Mouse (Mus musculus) layer of hippocampus, adult 11-12 months (tissue): Measurements from ENCODE around the gene Sumo2.
"Not testable (repeated sequence)": the region's sequence is repeated elsewhere in the genome, so short reads cannot be mapped to it uniquely, and the experiment has no call there.

ENCODE experiments used
- DNase-seq: peaks from one replicate; pipeline ENCODE4 v3.0.0; 2022; ENCODE audit warnings: low spot score

Gene Sumo2

DNA sequence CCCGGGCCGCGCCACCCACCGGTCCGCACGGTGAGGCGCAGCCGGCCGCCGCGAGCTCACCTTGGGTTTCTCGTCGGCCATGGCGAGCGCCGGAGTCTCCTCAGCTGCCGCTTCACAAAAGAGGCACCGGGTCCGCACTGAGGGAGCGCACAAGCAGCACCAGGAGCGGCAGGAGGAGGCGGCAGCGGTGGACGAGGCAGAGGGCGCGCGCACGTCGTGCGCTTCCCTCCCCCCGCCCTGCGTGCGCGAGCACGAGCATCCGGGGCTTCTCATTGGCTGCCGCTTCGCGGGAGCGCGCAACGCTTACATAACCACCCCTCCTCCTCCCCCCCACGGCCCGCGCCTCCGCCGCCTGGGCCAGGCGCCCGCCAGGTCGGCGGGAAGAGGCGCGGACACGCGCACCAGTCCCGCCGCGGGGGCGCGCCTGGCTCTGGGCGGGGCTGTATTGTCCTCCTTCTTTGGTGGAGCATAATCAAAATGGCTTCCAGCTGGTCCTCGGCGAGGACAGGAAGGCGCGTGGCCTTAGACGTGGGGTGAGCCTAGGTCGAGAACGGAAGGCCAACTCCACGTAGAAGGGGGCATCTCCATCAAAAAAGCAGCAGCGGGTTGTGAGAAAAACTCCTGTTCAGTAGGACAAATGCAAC, at the start of gene Sumo2:
Gene Sumo2, minus strand, starts transcription at position 239 of the 644 bp plus-strand sequence.
- DNase-seq, result peak; percentile 99

DNA sequence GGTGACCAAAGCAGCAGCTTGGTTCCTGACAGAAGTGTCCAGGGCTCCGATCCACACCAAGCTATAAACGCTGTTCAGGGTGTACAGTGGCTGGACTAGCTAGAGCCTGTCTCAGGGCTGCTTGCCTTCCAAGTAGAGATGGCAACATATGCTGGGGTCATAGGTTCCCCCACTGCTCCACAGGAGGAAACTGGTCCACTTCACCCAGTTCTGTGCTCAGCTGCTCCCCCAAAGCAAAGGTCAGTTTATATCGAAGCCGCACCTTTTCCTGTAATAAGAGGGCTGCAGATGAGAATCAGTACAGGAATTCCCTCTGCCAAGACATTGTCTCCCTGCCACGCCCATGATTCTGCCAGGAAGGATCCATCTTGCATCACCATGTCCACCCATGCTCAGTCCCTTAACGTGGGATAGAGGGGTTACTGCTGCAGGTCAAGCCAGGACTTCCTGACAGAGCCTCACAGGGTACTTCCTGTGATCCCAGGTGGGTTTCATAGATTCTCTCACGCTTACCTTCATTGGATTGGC, 49.6 kb upstream of the Sumo2 start:
- DNase-seq, result no peak

GRCm38 (mm10) chr11:115584376-115585073, 48.4 kb upstream of the Sumo2 start:
- DNase-seq, result no peak

DNA sequence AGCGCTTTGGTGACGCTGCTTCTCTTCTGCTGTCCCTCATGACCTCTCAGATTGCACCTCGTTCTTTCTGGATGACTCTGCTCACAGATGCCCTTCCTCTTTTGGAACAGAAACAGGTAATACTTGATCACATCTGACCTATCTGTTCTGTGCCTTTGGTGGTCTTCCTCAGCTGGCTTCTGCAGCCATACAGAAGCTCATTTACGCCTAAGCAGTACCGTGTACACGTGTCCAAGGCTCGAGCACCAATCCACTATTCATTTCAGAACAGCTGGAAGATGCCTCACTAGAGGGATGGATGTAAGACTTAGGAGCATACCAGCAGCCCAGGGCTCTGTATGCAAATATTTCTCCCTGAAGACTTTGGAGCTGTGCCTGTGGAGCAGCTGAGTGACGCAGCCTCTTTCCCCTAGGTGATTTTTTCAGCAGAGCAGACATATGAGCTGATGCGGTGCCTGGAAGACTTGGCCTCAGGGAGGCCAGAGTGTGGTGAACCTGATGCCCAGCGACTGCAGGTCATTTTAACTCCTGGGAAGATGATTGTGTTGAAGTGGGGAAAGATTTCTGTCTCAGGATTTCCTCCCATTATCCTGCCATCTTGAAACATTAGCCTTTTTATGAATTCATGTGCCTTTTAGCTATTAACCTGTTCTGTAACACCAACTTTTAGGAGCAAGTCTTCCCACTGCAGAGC, 47.0 kb upstream of the Sumo2 start:
- no peak for DNase-seq

- no peak for DNase-seq
These were observed 43.0 kb upstream of the Sumo2 start for GRCm38 (mm10) chr11:115579080-115579479.

DNA sequence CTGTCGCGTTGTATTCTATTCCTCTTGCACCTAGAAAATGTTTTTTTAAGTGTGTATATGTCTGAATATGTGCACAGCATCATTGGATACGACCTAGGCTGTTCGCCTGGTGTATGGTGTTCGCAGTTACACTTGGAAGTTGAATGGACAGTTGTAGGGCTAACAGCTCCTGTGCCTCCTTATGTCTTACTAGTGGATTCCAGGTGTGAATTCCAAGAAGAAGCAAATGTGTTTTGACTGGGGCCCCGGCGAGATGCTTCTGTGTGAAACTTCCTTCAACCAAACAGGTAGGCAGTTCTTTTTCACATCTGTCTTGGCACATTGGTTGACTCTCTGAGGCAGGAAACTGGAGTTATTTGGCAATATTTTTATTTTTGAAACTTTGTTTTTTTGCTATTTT, 28.9 kb upstream of the Sumo2 start:
- DNase-seq, result no peak

DNA sequence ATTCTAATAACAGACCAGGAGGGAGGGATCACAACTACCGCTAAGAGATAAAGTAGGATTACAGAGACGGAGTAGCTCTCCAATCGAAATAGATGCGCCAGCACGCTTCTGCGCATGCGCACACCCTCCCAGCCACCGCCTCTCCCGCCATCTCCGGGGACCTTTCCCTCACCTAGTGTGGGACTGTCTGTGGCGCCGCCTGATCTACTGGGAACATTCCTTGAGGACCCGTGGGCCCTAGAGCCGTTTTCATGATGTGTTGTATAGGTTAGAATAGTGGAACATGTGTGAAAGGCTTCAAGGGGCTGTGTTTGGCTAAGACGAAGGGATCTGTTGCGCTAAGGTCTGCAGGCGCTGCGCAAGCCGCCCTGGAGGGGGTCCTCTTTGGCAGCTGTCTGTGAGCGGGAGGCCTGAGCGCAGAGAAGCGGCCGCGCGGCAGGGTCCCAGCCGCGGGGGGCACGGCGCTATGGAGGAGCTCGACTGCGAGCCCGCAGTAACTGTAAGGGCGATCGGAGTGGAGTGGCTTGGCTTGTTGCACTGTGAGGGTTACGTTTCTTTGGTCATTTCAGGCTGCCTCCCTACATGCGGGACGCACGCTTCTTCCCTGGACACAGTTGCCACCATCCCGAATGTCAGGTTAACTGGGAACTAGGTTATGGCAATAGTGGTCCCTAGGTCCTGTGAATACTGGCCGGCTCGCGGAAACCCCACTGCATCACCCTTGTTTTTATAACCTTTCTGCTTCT, 28.2 kb upstream of the Sumo2 start, which contains the start of gene Nup85:
Gene Nup85, plus strand, starts transcription at position 371 of the 746 bp plus-strand sequence.
- peak; percentile 97 for DNase-seq

DNA sequence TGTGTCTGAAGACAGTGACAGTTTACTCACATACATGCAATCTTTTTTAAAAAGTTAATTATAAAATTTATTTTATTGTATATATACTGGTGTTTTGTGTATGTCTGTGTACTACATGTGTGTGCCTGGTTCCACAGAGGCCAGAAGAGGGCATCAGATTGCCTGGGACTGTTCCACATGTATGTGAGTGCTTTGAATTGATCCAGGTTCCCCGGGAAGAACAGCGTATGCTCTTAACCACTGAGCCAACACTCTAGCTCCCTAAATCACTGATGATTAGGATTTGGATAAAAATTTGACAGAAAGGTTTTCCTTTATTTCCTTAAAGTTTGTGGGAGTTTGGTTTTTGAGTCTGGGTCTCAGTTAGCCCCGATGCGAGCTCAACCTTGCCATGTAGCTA, 27.3 kb upstream of the Sumo2 start:
- DNase-seq, result no peak

DNA sequence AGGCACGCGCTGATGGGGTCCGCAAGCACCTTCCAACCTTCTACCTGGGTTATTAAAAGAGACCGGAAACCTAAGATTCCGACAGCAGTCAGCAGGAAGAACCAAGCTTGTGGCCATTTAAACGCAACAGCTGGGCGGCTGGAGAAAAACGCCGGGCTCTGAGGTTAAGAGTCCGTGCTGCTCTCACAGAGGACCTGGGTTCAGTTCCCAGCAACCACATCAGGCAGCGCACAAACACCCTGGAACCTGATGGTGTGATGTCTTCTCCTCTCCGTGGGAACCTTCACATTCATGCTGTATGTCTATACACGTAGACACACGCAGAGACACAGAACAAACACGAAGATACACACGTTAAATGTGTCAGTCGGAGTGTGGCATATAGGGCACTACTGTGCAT, 19.6 kb upstream of the Sumo2 start:
- no peak for DNase-seq

- no peak for DNase-seq
These were observed 16.7 kb upstream of the Sumo2 start for GRCm38 (mm10) chr11:115552783-115553182.

GRCm38 (mm10) chr11:115543571-115543970, 7.5 kb upstream of the Sumo2 start:
- DNase-seq, result no peak

DNA sequence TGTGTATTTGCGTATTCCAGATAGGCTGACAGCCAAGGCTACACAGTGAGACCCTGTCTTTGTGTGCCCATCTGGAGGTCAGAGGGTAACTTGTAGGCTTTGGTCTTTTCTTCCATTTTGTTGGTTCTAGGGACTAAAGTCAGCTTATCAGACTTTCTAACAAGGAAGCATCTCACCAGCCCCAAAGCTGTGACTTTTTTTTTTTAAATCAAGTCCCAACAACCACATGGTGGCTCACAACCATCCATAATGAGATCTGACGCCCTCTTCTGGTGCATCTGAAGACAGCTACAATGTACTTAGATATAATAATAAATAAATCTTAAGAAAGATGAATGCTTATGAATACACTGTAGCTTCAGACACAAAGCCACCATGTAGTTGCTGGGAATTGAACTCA, 2.0 kb upstream of the Sumo2 start:
- DNase-seq, result no peak

DNA sequence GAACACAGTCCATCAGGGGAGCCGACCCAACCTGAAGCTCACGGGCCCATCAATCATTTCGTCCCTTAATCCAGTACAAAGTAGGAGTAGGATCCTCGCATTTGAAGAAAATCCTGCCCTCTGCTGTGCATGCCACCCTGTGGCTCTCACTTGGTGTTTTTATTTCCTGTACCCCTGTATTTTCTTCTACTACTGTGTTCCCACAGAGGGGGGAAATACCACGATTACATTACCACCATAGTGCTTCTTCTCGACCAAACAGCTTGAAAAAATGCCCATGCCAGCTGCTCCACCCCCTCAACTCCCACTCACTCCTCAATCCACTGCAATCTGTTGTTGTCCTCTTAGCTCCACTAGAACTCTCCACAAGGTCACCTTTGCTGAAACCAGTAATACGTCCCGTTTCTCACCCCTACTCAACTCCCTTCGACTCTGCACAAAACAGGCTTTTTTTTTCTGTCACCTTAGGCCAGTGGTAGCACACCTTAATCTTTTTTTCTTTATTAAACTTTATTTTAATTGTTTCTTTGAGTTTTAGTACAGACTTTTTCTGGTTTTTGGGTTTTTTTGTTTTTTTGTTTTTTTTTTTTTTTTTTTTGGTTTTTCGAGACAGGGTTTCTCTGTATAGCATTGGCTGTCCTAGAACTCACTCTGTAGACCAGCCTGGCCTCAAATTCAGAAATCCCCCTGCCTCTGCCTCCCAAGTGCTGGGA, 936 bp upstream of the Sumo2 start:
- DNase-seq, result peak; percentile 39

- peak; percentile 49 for DNase-seq
These were observed 557 bp downstream of the Sumo2 start for GRCm38 (mm10) chr11:115535401-115536037.

GRCm38 (mm10) chr11:115534759-115535371, 1.2 kb downstream of the Sumo2 start:
- no peak for DNase-seq

- not testable (repeated sequence) for DNase-seq
These were observed 9.6 kb downstream of the Sumo2 start for GRCm38 (mm10) chr11:115526446-115526845.

DNA sequence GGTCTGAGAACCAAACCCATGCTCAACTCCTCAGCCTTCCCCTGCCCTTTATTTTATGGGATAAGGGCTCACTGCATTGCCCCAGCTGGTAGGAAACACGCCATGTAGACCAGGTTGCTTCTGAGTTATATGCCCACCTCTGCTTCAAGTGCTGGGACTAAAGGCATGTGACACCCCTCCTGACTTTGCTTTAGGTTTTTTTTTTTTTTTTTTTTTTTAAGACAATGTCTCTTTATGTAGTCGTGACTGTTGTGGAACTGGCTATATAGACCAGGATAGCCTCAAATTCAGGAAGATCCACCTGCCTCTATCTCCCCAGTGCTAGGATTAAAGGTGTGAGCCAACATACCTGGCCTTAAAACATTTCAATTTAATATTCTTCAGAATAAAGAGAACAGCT, 13.4 kb downstream of the Sumo2 start:
- DNase-seq, result no peak

GRCm38 (mm10) chr11:115522238-115522637, 13.8 kb downstream of the Sumo2 start:
- DNase-seq, result no peak

- no peak for DNase-seq
These were observed 15.0 kb downstream of the Sumo2 start for GRCm38 (mm10) chr11:115521080-115521479.

GRCm38 (mm10) chr11:115520218-115520617, 15.9 kb downstream of the Sumo2 start:
- DNase-seq, result no peak

DNA sequence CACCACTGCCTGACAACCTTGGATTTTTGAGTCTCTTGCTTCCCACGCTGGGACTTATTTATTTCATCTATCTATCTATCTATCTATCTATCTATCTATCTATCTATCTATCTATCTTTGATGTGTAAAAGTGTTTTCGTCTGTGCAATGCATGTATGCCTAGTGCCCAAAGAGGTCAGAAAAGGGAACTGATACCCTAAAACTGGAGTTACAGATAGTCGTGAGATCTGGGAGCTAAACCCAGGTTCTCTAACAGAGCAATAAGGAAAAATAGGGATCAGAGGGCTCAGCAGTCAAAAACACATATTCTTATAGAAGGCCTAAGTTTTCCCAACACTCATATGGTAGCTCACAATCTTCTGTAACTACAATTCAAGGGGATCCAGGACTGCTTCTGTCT, 16.5 kb downstream of the Sumo2 start:
- no peak for DNase-seq
